Mouse (Mus musculus) left cerebral cortex, postnatal 14 days (tissue): ENCODE measurements around the gene Gm14597. TPM values are rescaled to one million over a fixed set of nuclear protein-coding genes. Genes with fewer than 3 reads are reported as not detected.

Experiments
- total RNA-seq, 2 experiments: library from RNA; stranded (reverse); gene quantifications; 2 replicates each; pipeline ENCODE4 v1.2.3; 2021

Gm14597 gene
- total RNA-seq, 2 experiments from 2014 or later, result not detected

Other genes starting within 250 kb of the Gm14597 start
- gene Mospd1, start 238.5 kb downstream of the Gm14597 start, total RNA-seq, result 10 to 100 TPM; 13.3 to 15.7 TPM
- gene Etd, start 174.1 kb downstream of the Gm14597 start, total RNA-seq, result not detected
- gene Rtl8c, start 947 bp downstream of the Gm14597 start, total RNA-seq, result 100 to 1,000 TPM; 181 to 186 TPM
- gene Rtl8a, start 34.7 kb upstream of the Gm14597 start, total RNA-seq, result 100 to 1,000 TPM; 275 to 356 TPM
- 100 to 1,000 TPM; 269 to 272 TPM for gene Rtl8b, start 61.4 kb upstream of the Gm14597 start, total RNA-seq
- under 1 TPM in 1 of 2 experiments, not detected in 1; 0.24 TPM for gene 4930502E18Rik, start 115.8 kb upstream of the Gm14597 start, total RNA-seq
- gene 1700013H16Rik, start 148.9 kb upstream of the Gm14597 start, total RNA-seq, result not detected
- not detected for gene Zfp36l3, start 167.4 kb upstream of the Gm14597 start, total RNA-seq
- gene Xlr, start 188.7 kb upstream of the Gm14597 start, total RNA-seq, result 1 to 10 TPM in 1 of 2 experiments, under 1 TPM in 1; 0.57 to 1.7 TPM